Mouse (Mus musculus): Measurements from ENCODE around the gene Draxin.
"Not testable (repeated sequence)": the region's sequence is repeated elsewhere in the genome, so short reads cannot be mapped to it uniquely, and the experiment has no call there.

Draxin gene

DNA sequence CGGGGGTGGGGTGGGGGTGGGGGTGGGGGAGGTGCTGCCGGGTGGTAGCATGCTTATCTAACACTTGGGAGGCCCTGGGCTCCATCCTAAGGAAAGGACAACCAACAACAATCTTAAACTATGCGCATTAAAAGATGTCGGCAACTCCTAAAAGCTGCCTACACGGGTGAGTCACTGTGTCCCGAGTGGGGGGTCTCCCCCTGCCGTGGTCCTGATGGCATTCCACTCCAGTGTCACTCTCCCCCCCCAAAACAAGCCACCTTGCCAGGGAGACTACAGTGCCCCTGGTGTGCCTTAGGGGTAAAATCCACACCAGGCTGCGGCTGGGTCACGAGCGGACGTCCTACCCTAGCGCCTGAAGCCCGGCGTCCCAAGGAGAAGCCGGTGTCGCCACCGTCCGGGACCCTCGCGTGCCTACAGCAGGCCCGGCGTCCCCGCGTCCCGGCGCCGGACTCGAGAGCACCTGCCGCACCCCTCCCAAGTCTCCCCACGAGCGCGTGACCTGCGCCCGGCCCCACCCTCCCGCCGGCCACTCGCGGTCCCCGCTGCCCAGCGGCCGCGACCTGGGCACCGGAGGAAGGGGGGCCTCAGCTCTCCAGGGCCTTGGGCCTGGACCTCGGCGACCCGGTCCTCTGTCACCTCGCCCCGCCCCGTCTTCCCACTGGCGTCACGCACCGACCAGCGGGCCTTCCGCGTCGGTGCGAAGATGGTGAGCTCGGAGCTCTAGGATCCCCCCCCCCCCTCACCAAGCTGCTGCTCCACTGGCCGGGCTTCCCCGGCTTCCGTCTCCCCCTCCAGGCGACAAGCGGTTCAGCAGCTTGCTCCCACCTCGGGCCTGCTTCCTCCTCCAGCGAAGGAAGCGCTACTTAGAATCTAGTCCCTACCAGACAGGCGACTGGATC is 21.0 kb upstream of the Draxin start, which contains the start of gene Fbxo6:
Gene Fbxo6 (minus strand): TSS at position 874 of the 902 bp plus-strand sequence.
- DNase-seq = peak; percentile 88

DNA sequence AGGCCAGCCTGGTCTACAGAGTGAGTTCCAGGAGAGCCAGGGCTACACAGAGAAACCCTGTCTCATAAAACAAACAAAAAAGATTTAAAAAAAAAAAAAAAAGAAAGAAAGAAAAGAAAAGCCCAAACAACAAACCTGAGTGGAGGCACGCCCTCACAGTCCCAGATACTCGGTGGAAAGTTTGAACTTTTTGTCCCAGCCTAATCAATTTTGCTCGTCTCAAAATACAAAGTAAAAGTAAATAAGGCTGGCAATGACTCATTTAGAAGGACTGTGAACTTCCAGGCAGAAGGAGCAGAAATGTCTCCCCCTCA is 20.4 kb upstream of the Draxin start:
- DNase-seq = no peak

DNA sequence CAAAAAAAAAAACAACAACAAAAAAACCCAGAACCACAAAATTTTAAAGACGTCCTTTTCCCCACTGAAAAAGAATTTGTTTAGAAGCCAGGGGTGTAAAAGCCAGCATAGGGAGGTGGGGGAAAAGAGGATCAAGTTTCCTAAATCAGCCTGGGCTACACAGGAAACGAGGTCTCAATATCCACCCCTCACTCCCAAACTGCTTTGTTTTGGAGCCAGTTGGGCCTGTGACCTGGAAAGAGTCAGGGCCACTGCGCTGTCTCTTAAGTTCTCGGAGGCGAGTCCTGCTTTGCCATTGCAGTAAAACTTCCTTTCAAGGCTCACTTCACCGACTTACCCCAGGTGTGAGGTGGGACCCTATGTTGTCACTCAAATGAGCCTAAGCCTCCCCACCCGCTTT is 19.7 kb upstream of the Draxin start:
- no peak for DNase-seq

DNA sequence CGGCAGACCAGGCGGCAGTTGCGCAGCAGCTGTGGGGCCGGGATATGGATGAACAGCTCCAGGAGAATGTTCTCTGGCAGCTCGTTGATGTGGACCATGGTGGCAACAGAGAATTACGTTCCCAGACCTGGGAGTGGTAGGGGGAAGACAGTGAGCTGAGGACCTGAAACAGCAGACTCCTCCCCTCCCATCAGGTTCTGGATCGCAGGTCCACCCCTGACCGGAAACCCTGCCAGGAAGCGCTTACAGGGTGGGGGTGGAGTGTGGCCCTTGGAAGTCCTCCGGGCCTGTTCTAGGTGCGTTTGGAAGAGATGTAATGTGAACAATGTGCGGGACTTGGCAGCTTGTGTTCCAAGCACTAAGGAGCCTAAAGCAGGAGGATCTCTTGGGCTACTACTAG is 19.0 kb upstream of the Draxin start:
- no peak for DNase-seq

DNA sequence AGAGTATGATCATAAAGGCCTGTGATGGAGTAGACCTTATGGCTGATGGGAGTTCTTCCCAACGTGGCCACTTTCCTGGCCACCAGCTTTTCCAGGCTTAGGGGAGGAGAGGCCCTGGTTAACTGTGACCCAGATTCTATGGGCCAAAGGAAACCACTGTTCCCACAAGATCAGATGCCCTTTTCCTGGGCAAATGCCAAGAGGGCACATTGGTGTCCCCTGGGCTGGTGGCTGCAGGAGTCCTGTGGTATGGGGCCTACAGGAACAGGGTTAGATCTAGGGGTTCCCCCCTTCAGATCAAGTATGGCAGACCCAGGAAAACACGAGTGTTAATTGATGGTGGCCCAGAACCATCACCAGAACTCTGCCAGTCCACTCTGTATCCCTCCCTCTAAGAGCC is 17.2 kb upstream of the Draxin start:
- no peak for DNase-seq

DNA sequence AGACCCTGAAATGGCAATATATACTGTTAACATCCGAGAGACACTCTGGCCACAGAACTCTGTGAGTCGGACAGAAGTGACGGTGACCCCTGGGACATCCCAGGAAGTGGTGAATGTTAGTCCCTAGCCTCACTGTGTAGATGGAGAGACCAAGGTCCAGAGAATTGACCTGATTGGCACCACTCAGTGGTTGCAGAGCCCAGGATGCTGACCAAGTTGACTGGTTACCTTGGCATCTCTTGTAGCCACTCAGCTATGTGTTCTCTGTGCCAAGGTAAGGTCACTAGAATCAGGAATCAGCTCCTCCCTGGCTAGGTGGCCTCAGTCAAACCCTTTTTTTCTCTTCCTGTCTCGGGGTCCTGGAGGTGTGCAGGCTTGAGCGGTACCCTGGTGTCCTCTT is 13.2 kb upstream of the Draxin start:
- no peak for DNase-seq

DNA sequence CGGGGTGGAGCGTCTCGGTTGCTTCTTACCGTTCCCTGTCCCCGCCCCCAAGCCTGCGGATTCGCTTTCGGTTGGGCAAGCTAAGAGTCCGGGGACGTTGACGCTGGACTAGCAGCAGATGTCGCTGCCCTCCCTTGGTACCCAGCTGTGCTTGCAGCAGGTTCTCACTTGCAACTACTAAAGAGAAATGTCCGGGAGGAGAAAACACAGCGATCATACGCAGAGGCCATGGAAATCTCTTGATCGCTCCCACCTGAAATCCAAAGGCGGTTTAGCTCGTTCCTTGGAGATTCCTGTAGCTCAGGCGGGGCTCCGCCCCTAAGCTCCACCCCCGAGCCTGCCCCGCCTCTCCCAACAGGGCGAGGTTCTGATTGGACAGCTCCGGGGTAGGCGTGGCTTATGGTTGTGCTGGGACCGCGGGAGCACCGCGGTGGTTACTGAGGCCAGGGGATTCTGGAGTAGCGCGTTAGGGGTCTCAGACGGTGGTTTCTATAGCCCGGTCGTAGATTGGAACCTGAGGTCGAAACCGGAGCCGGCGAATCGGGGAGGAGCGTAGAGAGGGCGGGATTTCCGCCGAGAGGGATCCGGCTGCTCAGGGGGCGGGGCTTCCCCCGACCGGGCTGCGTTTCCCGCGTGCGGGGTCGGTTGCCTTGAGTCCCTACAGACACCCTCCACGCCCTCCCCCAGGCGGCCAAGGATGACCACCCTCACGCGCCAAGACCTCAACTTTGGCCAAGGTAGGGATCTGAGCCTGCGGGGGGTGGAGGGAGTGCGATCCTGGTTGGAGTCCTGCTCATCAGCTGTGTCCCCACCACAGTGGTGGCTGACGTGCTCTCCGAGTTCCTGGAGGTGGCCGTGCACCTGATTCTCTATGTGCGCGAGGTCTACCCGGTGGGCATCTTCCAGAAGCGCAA is 9.9 kb upstream of the Draxin start:
- peak; percentile 94 for DNase-seq

DNA sequence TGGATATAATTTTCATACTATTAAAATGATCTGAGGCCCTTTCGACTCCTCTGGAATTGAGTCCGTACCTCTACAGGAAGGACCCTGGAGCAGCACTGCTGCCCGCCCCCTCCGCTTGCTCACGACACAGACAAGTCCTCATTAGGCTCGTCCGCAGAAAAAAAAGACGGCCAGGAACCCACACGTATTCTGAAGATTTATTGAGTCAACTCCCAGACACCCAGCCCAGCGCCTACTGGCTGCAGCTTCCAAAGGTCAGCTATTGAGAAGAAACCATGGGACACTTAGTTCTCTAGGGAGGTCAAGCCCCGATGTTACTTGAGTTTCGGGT is 9.2 kb upstream of the Draxin start:
- no peak for DNase-seq

DNA sequence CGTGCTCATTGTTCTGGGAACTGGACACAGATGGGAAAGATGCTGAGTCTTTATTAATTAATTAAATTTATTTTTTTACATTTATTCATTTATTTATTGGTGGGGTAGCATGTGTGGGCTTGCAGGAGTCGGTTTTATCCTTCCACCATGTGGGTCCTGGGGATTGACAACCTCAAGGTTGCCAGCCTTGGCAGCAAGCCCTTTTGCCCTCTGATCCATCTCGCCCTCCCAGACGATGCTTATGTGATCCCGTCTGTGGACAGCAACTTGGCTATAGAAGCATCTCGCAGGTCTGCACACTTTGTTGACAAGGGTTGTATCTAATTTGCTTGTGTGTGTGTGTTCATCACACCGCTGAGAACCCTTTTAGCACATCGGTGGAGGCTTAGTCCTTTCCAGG is 7.0 kb upstream of the Draxin start:
- DNase-seq = no peak

DNA sequence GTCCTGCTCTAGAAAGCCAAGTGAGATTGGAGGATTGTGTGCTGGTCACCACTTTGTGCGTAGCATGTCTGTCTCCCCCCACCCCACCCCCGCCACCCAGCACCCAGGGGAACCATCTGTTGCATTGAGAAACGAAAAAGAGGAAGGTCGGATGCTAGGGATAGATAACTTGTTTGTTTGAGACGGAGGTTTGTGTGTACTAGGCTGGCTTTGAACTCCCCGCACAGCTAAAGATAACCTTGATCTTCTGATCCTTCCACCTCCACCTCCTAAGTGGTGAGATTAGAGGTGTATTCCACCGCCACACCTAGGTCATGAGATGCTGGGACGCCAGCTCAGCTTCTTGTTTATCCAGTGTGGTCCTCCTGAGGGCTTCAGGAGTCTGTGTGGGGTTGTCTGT is 4.5 kb upstream of the Draxin start:
- DNase-seq = no peak

DNA sequence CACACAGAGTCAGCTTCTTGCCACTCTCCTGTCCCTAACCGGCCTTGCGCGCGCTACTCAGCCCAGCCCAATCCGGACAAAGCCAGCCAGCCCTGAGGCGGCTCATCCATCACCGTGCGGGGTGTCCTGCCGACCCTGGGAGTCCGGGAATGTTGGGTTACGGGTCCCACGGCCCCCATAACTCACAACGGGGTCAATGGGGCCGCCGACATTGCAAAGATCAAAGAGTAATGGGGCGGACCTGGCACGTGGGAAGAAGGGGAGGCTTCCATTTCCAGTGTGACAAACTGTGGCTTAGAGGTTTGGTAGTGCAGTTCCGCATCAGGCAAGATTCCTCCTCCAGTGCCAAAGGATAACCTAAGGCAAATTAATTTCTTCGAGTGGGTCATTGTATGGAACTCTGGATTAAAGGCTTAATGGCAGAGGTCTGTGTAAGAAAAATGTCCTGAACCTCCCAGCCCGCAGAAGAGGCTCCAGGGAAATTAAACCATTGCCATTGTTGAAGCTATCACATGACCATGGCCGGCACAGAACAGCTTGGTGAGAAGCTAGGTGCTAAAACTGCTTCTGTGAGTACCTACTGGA is 1.1 kb upstream of the Draxin start:
- DNase-seq = no peak

DNA sequence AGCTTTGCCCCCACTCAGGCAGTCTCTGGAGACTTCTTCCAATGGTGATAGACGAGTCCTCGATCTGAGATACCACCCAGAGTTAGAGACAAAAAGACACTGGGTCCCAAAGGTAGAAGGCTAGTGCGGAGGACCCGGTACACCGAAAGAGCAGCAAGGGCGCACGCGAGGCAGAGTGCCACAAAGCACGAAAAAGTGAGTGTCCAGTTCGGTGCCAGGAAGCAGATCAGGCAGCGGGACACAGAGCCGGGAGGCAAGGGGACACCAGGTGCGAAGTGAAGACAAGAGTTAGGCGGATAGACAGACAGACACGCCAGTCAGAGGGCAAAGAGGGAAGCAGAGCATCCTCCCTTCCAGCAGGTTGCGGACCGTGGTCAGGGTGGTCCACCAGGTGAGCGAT is 365 bp downstream of the Draxin start, which contains the start of gene Mad2l2:
Gene Mad2l2 (plus strand): TSS at position 252 of the 400 bp plus-strand sequence.
- no peak for DNase-seq

DNA sequence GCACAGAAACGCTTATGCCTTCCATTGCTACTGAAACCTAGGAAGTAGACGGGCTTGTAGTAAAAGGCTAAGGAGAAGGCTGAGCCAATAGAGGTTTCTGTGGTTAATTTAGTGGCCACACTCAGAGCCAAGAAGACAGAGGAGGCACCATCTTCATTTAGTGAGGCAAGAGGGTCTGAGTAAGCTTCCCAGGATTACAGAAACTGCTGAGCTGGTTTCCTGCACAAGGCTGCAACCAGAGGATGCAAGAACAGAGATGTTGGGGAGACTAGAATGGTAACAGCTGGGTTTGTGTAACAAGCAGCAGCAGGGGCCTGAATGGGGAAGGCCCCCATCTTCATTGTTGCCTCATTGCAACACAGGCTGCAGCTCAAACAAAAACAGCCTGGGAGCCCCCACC is 1.8 kb downstream of the Draxin start:
- no peak for DNase-seq

DNA sequence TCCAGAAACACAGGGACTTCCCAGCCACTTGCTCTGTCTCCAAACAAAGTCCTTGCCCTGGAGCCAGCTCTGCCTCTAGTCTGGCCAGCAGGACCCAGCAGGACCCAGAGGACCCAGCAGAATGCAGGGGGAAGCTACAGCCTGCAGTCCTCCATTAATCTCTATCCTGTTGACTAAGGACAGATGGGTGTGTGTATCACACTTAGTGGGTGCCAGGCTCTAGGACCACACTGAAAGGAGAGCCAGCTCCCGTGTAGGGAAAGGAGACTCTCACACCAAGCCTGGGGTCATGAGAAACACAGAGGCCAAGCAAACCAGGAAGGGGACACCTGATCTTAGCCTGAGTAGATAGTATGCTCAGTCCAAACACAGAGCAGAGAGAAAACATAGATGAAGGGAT is 2.3 kb downstream of the Draxin start:
- DNase-seq = no peak

DNA sequence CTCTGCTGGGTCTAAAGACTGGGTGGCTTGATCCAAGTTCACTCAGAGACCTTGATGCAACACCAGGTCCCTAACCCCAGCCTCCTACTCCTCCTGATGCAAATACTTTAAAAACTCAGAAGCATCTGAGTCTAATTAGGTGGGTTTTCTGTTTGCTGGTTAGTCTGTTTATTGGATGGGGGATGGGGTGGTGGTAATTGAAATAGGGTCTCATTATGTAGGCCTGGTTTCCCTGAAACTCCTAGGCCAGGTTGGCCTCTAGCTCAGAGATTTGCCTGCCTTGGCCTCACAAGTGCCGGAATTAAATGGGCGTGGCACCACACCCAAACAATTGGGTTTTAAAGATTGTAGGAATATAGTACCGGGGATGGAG is 7.8 kb downstream of the Draxin start:
- DNase-seq = no peak

DNA sequence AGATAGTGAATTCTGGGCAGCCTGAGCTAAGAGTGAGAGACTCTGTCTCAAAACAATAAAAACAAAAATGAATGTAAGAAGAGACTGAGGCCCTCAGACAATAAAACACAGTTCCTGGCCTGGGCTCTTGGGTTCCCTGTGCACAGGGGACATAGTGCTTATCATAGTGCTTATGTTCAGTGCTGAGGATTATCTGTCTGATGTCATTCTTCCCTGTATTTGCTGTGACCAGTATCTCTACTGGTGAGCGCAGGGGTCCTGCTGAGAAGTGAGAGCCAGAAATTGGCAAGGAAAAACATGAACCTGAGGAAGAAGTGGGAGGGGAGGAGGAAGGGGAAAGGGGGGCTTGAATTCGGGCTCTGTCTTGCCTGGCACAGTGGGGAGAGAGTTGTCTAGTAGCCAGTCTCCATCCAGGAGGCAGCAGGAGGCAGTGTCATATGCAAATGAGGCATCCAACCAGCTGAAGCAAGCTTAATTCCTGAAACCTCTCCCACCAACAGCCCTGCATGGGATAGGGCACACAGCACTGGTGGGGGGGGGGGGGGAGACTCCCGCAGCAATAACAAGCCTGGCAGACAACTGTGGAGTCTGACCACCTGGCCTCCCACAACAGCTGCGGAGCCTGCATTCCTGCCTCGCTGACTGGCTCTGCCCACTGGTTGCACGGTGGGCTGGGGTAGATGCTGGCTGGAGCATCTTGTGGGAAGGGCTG is 8.4 kb downstream of the Draxin start:
- no peak for DNase-seq

DNA sequence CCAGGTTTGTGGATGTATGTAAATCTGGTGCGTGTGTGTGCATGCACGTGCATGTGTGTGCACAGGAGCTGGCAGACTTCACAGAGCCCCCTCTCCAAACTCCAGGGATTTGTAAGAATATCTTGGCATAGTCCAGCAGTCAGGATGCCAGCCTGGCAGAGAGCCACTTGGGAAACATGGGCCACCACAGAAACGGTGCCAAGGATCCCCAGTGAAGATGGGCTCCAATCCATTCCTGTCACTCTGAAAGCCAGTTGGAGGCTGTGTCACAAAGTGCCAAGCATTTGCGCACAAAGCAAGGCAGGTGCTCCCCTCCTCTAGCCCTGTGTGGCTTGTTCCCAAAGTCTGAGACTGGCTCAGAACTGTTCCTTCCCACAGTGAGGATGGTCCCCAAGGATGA is 9.1 kb downstream of the Draxin start:
- DNase-seq = no peak

DNA sequence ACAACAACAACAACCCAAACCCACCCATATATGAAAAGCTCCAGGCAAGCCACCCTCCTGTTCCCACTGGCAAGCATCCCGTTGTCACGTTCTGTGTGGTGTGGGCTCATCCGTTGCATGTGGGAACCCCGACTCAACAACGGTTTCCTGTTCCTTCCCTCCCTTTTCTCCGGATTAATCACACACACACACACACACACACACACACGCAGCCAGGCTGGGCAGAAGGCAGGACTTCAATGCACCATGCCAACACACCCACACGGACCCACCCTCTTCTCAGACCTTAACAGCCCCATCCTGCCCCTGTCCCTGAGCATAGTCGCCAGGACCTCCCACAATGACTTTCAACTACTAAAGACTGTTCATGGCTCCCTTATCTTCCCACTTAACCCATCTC is 9.9 kb downstream of the Draxin start:
- DNase-seq = no peak

DNA sequence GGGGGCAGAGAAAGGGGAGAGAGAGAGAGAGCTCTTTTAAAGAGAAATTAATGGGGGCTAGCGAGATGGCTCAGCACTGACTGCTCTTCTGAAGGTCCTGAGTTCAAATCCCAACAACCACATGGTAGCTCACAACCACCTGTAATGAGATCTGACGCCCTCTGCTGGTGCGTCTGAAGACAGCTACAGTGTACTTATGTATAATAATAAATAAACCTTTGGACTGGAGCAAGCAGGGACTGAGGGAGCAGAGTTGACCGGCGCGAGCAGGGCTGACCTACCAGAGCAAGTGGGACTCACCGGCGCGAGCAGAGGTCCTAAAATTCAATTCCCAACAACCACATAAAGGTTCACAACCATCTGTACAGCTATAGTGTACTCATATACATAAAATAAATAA is 10.9 kb downstream of the Draxin start:
- DNase-seq = not testable (repeated sequence)

DNA sequence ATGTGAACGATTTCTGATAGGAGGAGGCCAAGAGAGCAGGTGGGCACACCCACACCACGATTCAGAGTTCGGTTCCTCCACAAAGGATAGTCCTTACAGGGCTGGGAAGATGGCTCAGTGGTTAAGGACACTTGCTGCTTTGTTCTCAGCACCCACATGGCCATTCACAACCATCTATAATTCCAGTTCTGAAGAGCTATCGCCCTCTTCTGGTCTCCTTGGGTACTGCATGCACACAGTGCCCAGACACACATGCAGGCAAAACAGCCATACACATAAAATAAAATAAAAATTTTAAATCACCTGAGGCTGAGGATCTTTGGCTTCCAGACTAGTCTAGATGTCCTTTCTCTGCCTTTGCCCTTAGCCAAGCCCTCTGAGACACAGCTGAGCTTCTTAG is 13.1 kb downstream of the Draxin start:
- no peak for DNase-seq

DNA sequence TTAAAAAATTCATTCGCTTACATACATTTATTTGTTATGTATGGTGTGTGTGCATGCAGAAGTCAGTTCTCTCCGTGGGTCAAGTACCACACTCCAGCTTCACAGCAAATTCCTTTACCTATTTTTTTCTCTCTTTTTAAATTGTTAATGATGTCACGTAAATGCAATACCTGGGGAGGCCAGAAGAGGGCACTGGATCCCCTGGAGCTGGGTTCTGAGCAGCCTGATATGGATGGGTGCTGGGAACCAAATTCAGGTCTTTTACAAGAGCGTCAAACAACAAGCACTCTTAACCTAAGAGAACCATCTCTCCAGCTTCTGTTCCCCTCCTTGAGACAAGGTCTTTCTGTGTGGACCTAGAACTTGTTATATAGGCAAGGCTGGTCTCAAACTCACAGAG is 13.8 kb downstream of the Draxin start:
- peak; percentile 33 for DNase-seq

DNA sequence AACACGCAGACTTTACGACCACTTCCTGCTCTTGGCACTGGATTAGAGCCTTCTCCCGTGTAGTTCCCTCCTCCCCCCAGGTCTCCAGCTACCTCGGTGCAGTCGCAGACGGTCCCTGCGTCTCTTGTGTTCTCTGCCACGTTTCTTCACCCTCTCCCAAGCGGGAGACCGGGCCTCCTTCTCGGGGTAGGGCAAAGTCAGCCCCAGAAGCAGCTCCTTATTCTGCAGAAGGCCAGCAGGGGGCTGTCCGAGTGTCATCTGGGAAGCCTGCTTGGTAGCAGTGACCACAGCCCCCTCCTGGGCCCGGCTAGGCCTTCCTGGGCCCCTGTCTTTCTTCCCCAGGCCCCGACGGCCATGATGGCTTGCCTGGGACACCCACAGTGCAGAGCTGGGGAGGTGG is 15.0 kb downstream of the Draxin start:
- peak; percentile 44 for DNase-seq

DNA sequence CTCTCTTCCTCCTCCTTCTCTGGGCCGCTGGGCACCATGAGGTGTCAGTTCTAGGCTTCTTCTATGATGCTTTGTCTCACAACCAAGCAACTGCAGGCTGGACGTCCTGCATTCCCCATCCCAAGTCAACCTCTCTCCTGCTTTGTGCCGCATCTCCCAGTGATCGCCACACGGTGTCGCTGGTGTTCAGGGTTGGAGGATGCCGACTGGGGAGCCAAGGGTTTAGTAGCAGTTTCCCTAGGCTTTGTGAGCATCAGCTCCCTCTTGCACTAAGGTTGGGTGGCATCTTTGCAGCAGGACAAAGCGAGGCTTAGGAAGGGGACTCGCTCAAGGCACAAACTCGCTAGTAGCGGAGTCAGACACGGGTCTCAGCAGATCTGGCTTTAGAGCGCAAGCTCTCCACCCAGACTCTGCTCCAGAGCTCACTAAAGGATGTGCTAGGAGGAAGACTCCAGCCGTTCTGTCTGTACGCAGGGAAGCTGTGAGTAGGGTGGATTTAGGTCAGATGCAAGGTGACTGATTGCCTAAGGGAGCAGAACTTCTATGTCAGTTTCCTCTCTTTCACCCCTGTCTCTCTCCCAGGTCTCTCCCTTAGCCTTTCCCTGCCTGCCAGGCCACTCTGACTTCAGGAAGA is 15.6 kb downstream of the Draxin start:
- DNase-seq = peak; percentile 82

Data from liver (tissue).